Mouse (Mus musculus) ovary, postnatal 14 days (tissue): Measurements from ENCODE around the gene Srgap3.
"Not testable (repeated sequence)": the region's sequence is repeated elsewhere in the genome, so short reads cannot be mapped to it uniquely, and the experiment has no call there.

Experiments used
- DNase-seq: peaks from one replicate; pipeline ENCODE4 v3.0.0; 2022; ENCODE audit warnings: low spot score

Srgap3 gene

GRCm38 (mm10) chr6:112742297-112742696, 204.8 kb downstream of the Srgap3 start:
- no peak for DNase-seq

GRCm38 (mm10) chr6:112741766-112742165, 205.3 kb downstream of the Srgap3 start:
- no peak for DNase-seq

- no peak for DNase-seq
Observed at GRCm38 (mm10) chr6:112739635-112740034, 207.4 kb downstream of the Srgap3 start.

- no peak for DNase-seq
Observed at GRCm38 (mm10) chr6:112738924-112739323, 208.1 kb downstream of the Srgap3 start.

- DNase-seq, result no peak
Observed at GRCm38 (mm10) chr6:112736471-112736870, 210.6 kb downstream of the Srgap3 start.

- no peak for DNase-seq
Observed at GRCm38 (mm10) chr6:112735054-112735453, 212.0 kb downstream of the Srgap3 start.

- DNase-seq, result no peak
Observed at GRCm38 (mm10) chr6:112733942-112734341, 213.1 kb downstream of the Srgap3 start.

GRCm38 (mm10) chr6:112732434-112732833, 214.6 kb downstream of the Srgap3 start:
- DNase-seq, result no peak

- no peak for DNase-seq
Observed at GRCm38 (mm10) chr6:112731386-112731785, 215.7 kb downstream of the Srgap3 start.

- peak; percentile 49 for DNase-seq
Observed at GRCm38 (mm10) chr6:112728760-112729422, 218.2 kb downstream of the Srgap3 start.

- DNase-seq, result no peak
Observed at GRCm38 (mm10) chr6:112725468-112725867, 221.6 kb downstream of the Srgap3 start.

- DNase-seq, result no peak
Observed at GRCm38 (mm10) chr6:112720409-112721080, 226.5 kb downstream of the Srgap3 start.

- DNase-seq, result no peak
Observed at GRCm38 (mm10) chr6:112719983-112720382, 227.1 kb downstream of the Srgap3 start.

- no peak for DNase-seq
Observed at GRCm38 (mm10) chr6:112717168-112717567, 229.9 kb downstream of the Srgap3 start.

GRCm38 (mm10) chr6:112713951-112714350, 233.1 kb downstream of the Srgap3 start:
- no peak for DNase-seq

GRCm38 (mm10) chr6:112702296-112702695, 244.8 kb downstream of the Srgap3 start:
- DNase-seq, result not testable (repeated sequence)

- DNase-seq, result peak; percentile 63
Observed at GRCm38 (mm10) chr6:112700392-112700791, 246.7 kb downstream of the Srgap3 start.

- no peak for DNase-seq
Observed at GRCm38 (mm10) chr6:112699115-112699514, 248.0 kb downstream of the Srgap3 start.

GRCm38 (mm10) chr6:112696056-112696950, 250.8 kb downstream of the Srgap3 start, which contains the start of gene Rad18:
Rad18 (minus strand) TSS chr6:112696686.
- DNase-seq, result peak; percentile 69

- DNase-seq, result no peak
Observed at GRCm38 (mm10) chr6:112694492-112694891, 252.6 kb downstream of the Srgap3 start.

- DNase-seq, result no peak
Observed at GRCm38 (mm10) chr6:112691523-112691922, 255.5 kb downstream of the Srgap3 start.

GRCm38 (mm10) chr6:112688033-112688432, 259.0 kb downstream of the Srgap3 start:
- DNase-seq, result no peak

- no peak for DNase-seq
Observed at GRCm38 (mm10) chr6:112686485-112686884, 260.6 kb downstream of the Srgap3 start.
